Mouse (Mus musculus): ENCODE results near the gene Slc39a3.
"Not testable (repeated sequence)": the region's sequence is repeated elsewhere in the genome, so short reads cannot be mapped to it uniquely, and the experiment has no call there.

Gene Slc39a3

GRCm38 (mm10) chr10:81006005-81006677, 31.1 kb downstream of the Slc39a3 start:
- DNase-seq (ENCODE audit: low read depth), result no peak

- no peak for DNase-seq (ENCODE audit: low read depth)
Measured at GRCm38 (mm10) chr10:81001161-81001560, 36.1 kb downstream of the Slc39a3 start.

GRCm38 (mm10) chr10:81000197-81001062, 36.8 kb downstream of the Slc39a3 start:
- peak; percentile 42 for DNase-seq (ENCODE audit: low read depth)

GRCm38 (mm10) chr10:80999362-81000196, 37.6 kb downstream of the Slc39a3 start:
- peak; percentile 93 for DNase-seq (ENCODE audit: low read depth)

- peak; percentile 83 for DNase-seq (ENCODE audit: low read depth)
Measured at GRCm38 (mm10) chr10:80998778-80999177, 38.4 kb downstream of the Slc39a3 start.

GRCm38 (mm10) chr10:80998021-80998420, 39.2 kb downstream of the Slc39a3 start:
- no peak for DNase-seq (ENCODE audit: low read depth)

- DNase-seq (ENCODE audit: low read depth), result no peak
Measured at GRCm38 (mm10) chr10:80997332-80997731, 39.9 kb downstream of the Slc39a3 start.

- no peak for DNase-seq (ENCODE audit: low read depth)
Measured at GRCm38 (mm10) chr10:80996501-80996900, 40.7 kb downstream of the Slc39a3 start.

GRCm38 (mm10) chr10:80995091-80995632, 42.1 kb downstream of the Slc39a3 start:
- DNase-seq (ENCODE audit: low read depth), result peak; percentile 81

- DNase-seq (ENCODE audit: low read depth), result no peak
Measured at GRCm38 (mm10) chr10:80994621-80995020, 42.6 kb downstream of the Slc39a3 start.

GRCm38 (mm10) chr10:80993276-80993675, 44.0 kb downstream of the Slc39a3 start:
- no peak for DNase-seq (ENCODE audit: low read depth)

- DNase-seq (ENCODE audit: low read depth), result no peak
Measured at GRCm38 (mm10) chr10:80991945-80992344, 45.3 kb downstream of the Slc39a3 start.

GRCm38 (mm10) chr10:80991007-80991406, 46.2 kb downstream of the Slc39a3 start:
- DNase-seq (ENCODE audit: low read depth), result peak; percentile 76

GRCm38 (mm10) chr10:80990406-80990805, 46.8 kb downstream of the Slc39a3 start:
- DNase-seq (ENCODE audit: low read depth), result no peak

- DNase-seq (ENCODE audit: low read depth), result not testable (repeated sequence)
Measured at GRCm38 (mm10) chr10:80989854-80990253, 47.4 kb downstream of the Slc39a3 start.

GRCm38 (mm10) chr10:80989446-80989845, 47.8 kb downstream of the Slc39a3 start:
- DNase-seq (ENCODE audit: low read depth), result peak; percentile 32

GRCm38 (mm10) chr10:80987709-80988441, 49.4 kb downstream of the Slc39a3 start:
- DNase-seq (ENCODE audit: low read depth), result peak; percentile 79

GRCm38 (mm10) chr10:80986754-80987153, 50.5 kb downstream of the Slc39a3 start:
- no peak for DNase-seq (ENCODE audit: low read depth)

- DNase-seq (ENCODE audit: low read depth), result no peak
Measured at GRCm38 (mm10) chr10:80985970-80986701, 51.1 kb downstream of the Slc39a3 start.

- DNase-seq (ENCODE audit: low read depth), result no peak
Measured at GRCm38 (mm10) chr10:80985241-80985969, 51.8 kb downstream of the Slc39a3 start.

Measured in 416B (cell line).